Mouse (Mus musculus): ENCODE measurements around the gene Slc38a2.

Slc38a2 gene

GRCm38 (mm10) chr15:96717181-96717580, 17.7 kb upstream of the Slc38a2 start:
- no peak for DNase-seq

GRCm38 (mm10) chr15:96716371-96716770, 16.8 kb upstream of the Slc38a2 start:
- DNase-seq = no peak

- DNase-seq = no peak
These were observed 16.2 kb upstream of the Slc38a2 start for GRCm38 (mm10) chr15:96715692-96716080.

- no peak for DNase-seq
These were observed 15.7 kb upstream of the Slc38a2 start for GRCm38 (mm10) chr15:96715079-96715691.

GRCm38 (mm10) chr15:96714676-96715016, 15.1 kb upstream of the Slc38a2 start:
- DNase-seq = no peak

- DNase-seq = no peak
These were observed 14.5 kb upstream of the Slc38a2 start for GRCm38 (mm10) chr15:96713758-96714675.

GRCm38 (mm10) chr15:96712338-96712737, 12.8 kb upstream of the Slc38a2 start:
- DNase-seq = no peak

GRCm38 (mm10) chr15:96711664-96712063, 12.1 kb upstream of the Slc38a2 start:
- no peak for DNase-seq

- DNase-seq = no peak
These were observed 11.0 kb upstream of the Slc38a2 start for GRCm38 (mm10) chr15:96710352-96711114.

GRCm38 (mm10) chr15:96709491-96710351, 10.2 kb upstream of the Slc38a2 start:
- peak; percentile 98 for DNase-seq

- DNase-seq = no peak
These were observed 9.5 kb upstream of the Slc38a2 start for GRCm38 (mm10) chr15:96708976-96709490.

- no peak for DNase-seq
These were observed 8.9 kb upstream of the Slc38a2 start for GRCm38 (mm10) chr15:96708428-96708827.

- no peak for DNase-seq
These were observed 8.4 kb upstream of the Slc38a2 start for GRCm38 (mm10) chr15:96707936-96708335.

GRCm38 (mm10) chr15:96702466-96703031, 3.0 kb upstream of the Slc38a2 start:
- no peak for DNase-seq

- DNase-seq = no peak
These were observed 1.2 kb upstream of the Slc38a2 start for GRCm38 (mm10) chr15:96700766-96701165.

GRCm38 (mm10) chr15:96698658-96699448, 677 bp downstream of the Slc38a2 start:
- DNase-seq = peak; percentile 90

GRCm38 (mm10) chr15:96697901-96698657, 1.5 kb downstream of the Slc38a2 start:
- no peak for DNase-seq

- DNase-seq = no peak
These were observed 2.8 kb downstream of the Slc38a2 start for GRCm38 (mm10) chr15:96696486-96697284.
